Comparison of ENCODE assay signal across 31 mouse cellular contexts in genomic region chr14:121927451-121927850, GRCm38 (mm10). TPM values are rescaled to one million over a fixed set of nuclear protein-coding genes. Genes with fewer than 3 reads are reported as not detected.
DNase-seq lines count a peak whose midpoint lies in the region; ATAC-seq lines count a peak whose summit lies in the region.
"Had no signal": no experiment of that assay in that cellular context is flagged by ENCODE, and none has a peak within 500 bp of the region (broad histone marks: within the 10 kb centered on the region; RNA-seq: fewer than 3 reads in every experiment).

No protein-coding gene starts in this region.

- ATAC-seq in hindbrain, embryonic 14.5 days (ENCODE audit: low FRiP score) = 0 out of 2 replicates have a peak, but pooled peaks have one; percentile 41
- no peak for ATAC-seq in hindbrain, embryonic 13.5 days (ENCODE audit: low FRiP score)
- no peak for ATAC-seq in liver, embryonic 11.5 days (replicated peaks; ENCODE audit: low FRiP score)
- ATAC-seq: activated CD4-positive, CD25-positive, alpha-beta regulatory T cell, adult 4 months; forebrain, embryonic 13.5 days; intestine, postnatal 0 days had no signal

- no peak overlapping the region for H3K27ac ChIP-seq in hindbrain, embryonic 14.5 days
- no peak overlapping the region for H3K27ac ChIP-seq in hindbrain, embryonic 13.5 days
- no peak overlapping the region for H3K27ac ChIP-seq in liver, embryonic 11.5 days (ENCODE audit: low read depth, low read length)
- H3K27ac ChIP-seq in embryonic facial prominence, embryonic 10.5 days (replicated peaks) = no peak overlapping the region
- H3K27ac ChIP-seq: embryonic facial prominence, embryonic 15.5 days; forebrain, embryonic 13.5 days; gastrocnemius, adult 2 months; heart, adult 2 months; heart, embryonic 13.5 days; hindbrain, embryonic 15.5 days; kidney, embryonic 15.5 days; limb, embryonic 13.5 days; liver, embryonic 15.5 days; lung, embryonic 15.5 days; midbrain, embryonic 10.5 days; neural tube, embryonic 13.5 days had no signal

- H3K4me1 ChIP-seq in hindbrain, embryonic 14.5 days (replicated peaks; ENCODE audit: control insufficient read depth, insufficient read depth, low read length) = no peaks in the 10 kb centered on the region; the same call in 1 of the 2 replicates
- peaks cover 7% of the 10 kb centered on the region for H3K4me1 ChIP-seq in hindbrain, embryonic 13.5 days (replicated peaks)
- peaks cover 26% of the 10 kb centered on the region for H3K4me1 ChIP-seq in liver, embryonic 11.5 days (replicated peaks; ENCODE audit: control insufficient read depth, insufficient read depth, low read length)
- H3K4me1 ChIP-seq in embryonic facial prominence, embryonic 10.5 days = peaks cover 4% of the 10 kb centered on the region
- H3K4me1 ChIP-seq: embryonic facial prominence, embryonic 15.5 days; forebrain, embryonic 13.5 days; hindbrain, embryonic 15.5 days; limb, embryonic 13.5 days had no signal

- H3K4me3 ChIP-seq in hindbrain, embryonic 14.5 days (replicated peaks; ENCODE audit: low read length) = no peak overlapping the region
- no peak overlapping the region for H3K4me3 ChIP-seq in hindbrain, embryonic 13.5 days
- H3K4me3 ChIP-seq in liver, embryonic 11.5 days (ENCODE audit: low read depth, low read length) = no peak overlapping the region
- no peak overlapping the region for H3K4me3 ChIP-seq in embryonic facial prominence, embryonic 10.5 days
- H3K4me3 ChIP-seq: embryonic facial prominence, embryonic 15.5 days; forebrain, embryonic 13.5 days; gastrocnemius, adult 2 months; heart, adult 2 months; heart, embryonic 13.5 days; hindbrain, embryonic 15.5 days; kidney, embryonic 15.5 days; limb, embryonic 13.5 days; liver, embryonic 15.5 days; lung, embryonic 15.5 days; midbrain, embryonic 10.5 days; myocyte; neural tube, embryonic 13.5 days had no signal

- no peak overlapping the region for H3K4me2 ChIP-seq in hindbrain, embryonic 14.5 days (replicated peaks)
- no peak overlapping the region for H3K4me2 ChIP-seq in hindbrain, embryonic 13.5 days
- H3K4me2 ChIP-seq in liver, embryonic 11.5 days = no peak overlapping the region
- H3K4me2 ChIP-seq: embryonic facial prominence, embryonic 15.5 days; forebrain, embryonic 13.5 days; heart, embryonic 13.5 days; hindbrain, embryonic 15.5 days; kidney, embryonic 15.5 days; limb, embryonic 13.5 days; liver, embryonic 15.5 days; lung, embryonic 15.5 days; neural tube, embryonic 13.5 days had no signal

- DNase-seq in hindbrain, embryonic 14.5 days (ENCODE audit: low spot score) = no peak
- peak; percentile 25 for DNase-seq in liver, embryonic 11.5 days (ENCODE audit: low spot score)
- no peak for DNase-seq in liver
- peak; percentile 6 for DNase-seq in embryonic facial prominence, embryonic 10.5 days (ENCODE audit: low spot score)
- peak; percentile 23 for DNase-seq in naive thymus-derived CD4-positive, alpha-beta T cell, adult 2 months (ENCODE audit: low read depth)
- no peak for DNase-seq in thymus, adult 18-20 months
- DNase-seq: adrenal gland, adult 8-10 months; B cell, adult 2 months; cerebellum, adult 2 months; cerebellum, postnatal 14 days; gastrocnemius, adult 2 months; gastrocnemius, postnatal 36 days; heart, postnatal 10 days; kidney, postnatal 36 days; right cerebral cortex, postnatal 4 days; thymus, postnatal 25 days had no signal

- WGBS in hindbrain, embryonic 14.5 days = 94% methylated on average over 8 of the region's 8 CpGs
- 95% methylated on average over 8 of the region's 8 CpGs for WGBS in hindbrain, embryonic 13.5 days
- WGBS in liver, embryonic 11.5 days = 93% methylated on average over 8 of the region's 8 CpGs
- WGBS in embryonic facial prominence, embryonic 10.5 days = 95% methylated on average over 8 of the region's 8 CpGs

- H3K9me3 ChIP-seq in hindbrain, embryonic 14.5 days (ENCODE audit: control insufficient read depth, low read length) = no peaks in the 10 kb centered on the region
- H3K9me3 ChIP-seq in hindbrain, embryonic 13.5 days = no peaks in the 10 kb centered on the region
- no peaks in the 10 kb centered on the region for H3K9me3 ChIP-seq in liver, embryonic 11.5 days (ENCODE audit: control insufficient read depth, low read length)
- no peaks in the 10 kb centered on the region for H3K9me3 ChIP-seq in embryonic facial prominence, embryonic 10.5 days
- H3K9me3 ChIP-seq: embryonic facial prominence, embryonic 15.5 days; forebrain, embryonic 13.5 days; heart, embryonic 13.5 days; hindbrain, embryonic 15.5 days; kidney, embryonic 15.5 days; limb, embryonic 13.5 days; liver, embryonic 15.5 days; lung, embryonic 15.5 days; midbrain, embryonic 10.5 days; neural tube, embryonic 13.5 days had no signal

- H3K36me3 ChIP-seq in hindbrain, embryonic 14.5 days (replicated peaks; ENCODE audit: control insufficient read depth, insufficient read depth) = no peaks in the 10 kb centered on the region
- no peaks in the 10 kb centered on the region for H3K36me3 ChIP-seq in hindbrain, embryonic 13.5 days
- H3K36me3 ChIP-seq in liver, embryonic 11.5 days (ENCODE audit: control insufficient read depth, insufficient read depth, low read length) = no peaks in the 10 kb centered on the region
- H3K36me3 ChIP-seq in embryonic facial prominence, embryonic 10.5 days (replicated peaks) = no peaks in the 10 kb centered on the region
- H3K36me3 ChIP-seq: embryonic facial prominence, embryonic 15.5 days; heart, embryonic 13.5 days; hindbrain, embryonic 15.5 days; kidney, embryonic 15.5 days; limb, embryonic 13.5 days; liver, embryonic 15.5 days; lung, embryonic 15.5 days; midbrain, embryonic 10.5 days; neural tube, embryonic 13.5 days had no signal

- H3K9ac ChIP-seq in hindbrain, embryonic 14.5 days = no peak overlapping the region
- no peak overlapping the region for H3K9ac ChIP-seq in hindbrain, embryonic 13.5 days
- H3K9ac ChIP-seq in liver, embryonic 11.5 days (ENCODE audit: low read depth, low read length) = no peak overlapping the region
- H3K9ac ChIP-seq: embryonic facial prominence, embryonic 15.5 days; forebrain, embryonic 13.5 days; heart, embryonic 13.5 days; hindbrain, embryonic 15.5 days; kidney, embryonic 15.5 days; limb, embryonic 13.5 days; liver, embryonic 15.5 days; lung, embryonic 15.5 days; neural tube, embryonic 13.5 days had no signal

- no peaks in the 10 kb centered on the region for H3K27me3 ChIP-seq in hindbrain, embryonic 14.5 days (ENCODE audit: control insufficient read depth, insufficient read depth, low read length)
- H3K27me3 ChIP-seq in hindbrain, embryonic 13.5 days = no peaks in the 10 kb centered on the region
- H3K27me3 ChIP-seq in liver, embryonic 11.5 days (replicated peaks; ENCODE audit: control insufficient read depth, insufficient read depth, low read length) = no peaks in the 10 kb centered on the region
- H3K27me3 ChIP-seq in embryonic facial prominence, embryonic 10.5 days (replicated peaks; ENCODE audit: low read depth, poor library complexity, severe bottlenecking) = no peaks in the 10 kb centered on the region
- H3K27me3 ChIP-seq: embryonic facial prominence, embryonic 15.5 days; forebrain, embryonic 13.5 days; heart, embryonic 13.5 days; hindbrain, embryonic 15.5 days; kidney, embryonic 15.5 days; limb, embryonic 13.5 days; liver, embryonic 15.5 days; lung, embryonic 15.5 days; neural tube, embryonic 13.5 days had no signal

RNA-seq across cellular contexts. Expression of gene Gpr18, which starts 11.9 kb away (rescaled TPM):
- 0.40 TPM in 1 of 2 replicates, not detected in the other for polyA plus RNA-seq in hindbrain, embryonic 14.5 days (2014; fragmentation: Nextera tagmentation; extraction: Ambion mirVana)
- polyA plus RNA-seq in hindbrain, embryonic 13.5 days (2015; fragmentation: Nextera tagmentation; extraction: Ambion mirVana) = 0.21 and 0.36 TPM in 2 replicates
- not detected in 2 replicates for polyA plus RNA-seq in liver, embryonic 11.5 days (2014; fragmentation: Nextera tagmentation; extraction: Ambion mirVana)
- 0.22 TPM in 1 of 2 replicates, not detected in the other for polyA plus RNA-seq in embryonic facial prominence, embryonic 10.5 days (2016; fragmentation: Nextera tagmentation; extraction: Ambion mirVana)
- polyA plus RNA-seq: cerebellum, adult 2 months; heart, embryonic 13.5 days; myocyte had no signal

RNA-seq across cellular contexts. Expression of gene Gpr183, which starts 37.5 kb away (rescaled TPM):
- 0.74 and 1.4 TPM in 2 replicates for polyA plus RNA-seq in hindbrain, embryonic 14.5 days (2014; fragmentation: Nextera tagmentation; extraction: Ambion mirVana)
- polyA plus RNA-seq in hindbrain, embryonic 13.5 days (2015; fragmentation: Nextera tagmentation; extraction: Ambion mirVana) = 1.0 and 1.2 TPM in 2 replicates
- polyA plus RNA-seq in liver, embryonic 11.5 days (2014; fragmentation: Nextera tagmentation; extraction: Ambion mirVana) = 3.2 and 3.9 TPM in 2 replicates
- polyA plus RNA-seq in embryonic facial prominence, embryonic 10.5 days (2016; fragmentation: Nextera tagmentation; extraction: Ambion mirVana) = 2.4 and 2.9 TPM in 2 replicates

RNA-seq across cellular contexts. Expression of gene Ubac2, which starts 49.0 kb away (rescaled TPM):
- 49.6 and 51.2 TPM in 2 replicates for polyA plus RNA-seq in hindbrain, embryonic 14.5 days (2014; fragmentation: Nextera tagmentation; extraction: Ambion mirVana)
- polyA plus RNA-seq in hindbrain, embryonic 13.5 days (2015; fragmentation: Nextera tagmentation; extraction: Ambion mirVana) = 49.3 and 56.9 TPM in 2 replicates
- polyA plus RNA-seq in liver, embryonic 11.5 days (2014; fragmentation: Nextera tagmentation; extraction: Ambion mirVana) = 43.8 and 44.6 TPM in 2 replicates
- 70.5 and 73.4 TPM in 2 replicates for polyA plus RNA-seq in embryonic facial prominence, embryonic 10.5 days (2016; fragmentation: Nextera tagmentation; extraction: Ambion mirVana)

Comparison
In these comparisons a context has a peak if more than half of its experiments do, and no peak if none do; other contexts are left out.
1. DNase-seq: peak in liver, embryonic 11.5 days (single experiment), embryonic facial prominence, embryonic 10.5 days (single experiment) and naive thymus-derived CD4-positive, alpha-beta T cell, adult 2 months (single experiment); none in hindbrain, embryonic 14.5 days (single experiment), liver (single experiment) and thymus, adult 18-20 months (0 of 2).